14 mouse cellular contexts compared by ENCODE assay signal in the genomic region with DNA sequence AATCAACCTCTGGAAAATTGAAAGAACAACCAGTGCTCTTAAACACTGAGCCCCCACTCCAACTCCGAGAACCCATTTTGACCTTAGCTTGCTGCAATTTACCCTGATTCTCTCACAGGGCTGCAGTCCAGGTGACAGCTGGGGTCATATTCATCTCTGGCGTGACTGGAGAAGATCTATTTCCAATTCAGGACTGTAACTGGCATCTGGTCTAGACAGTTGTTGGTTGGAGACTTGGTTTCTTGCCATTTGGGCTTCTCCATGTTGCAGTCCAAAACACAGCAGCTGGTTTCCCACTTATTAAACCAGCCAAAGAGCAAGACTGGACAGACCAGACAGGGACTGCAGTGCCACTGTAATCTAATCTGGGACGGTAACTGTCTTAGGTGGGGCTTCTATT. TPM values are rescaled to one million over a fixed set of nuclear protein-coding genes. Genes with fewer than 3 reads are reported as not detected.
DNase-seq lines count a peak whose midpoint lies in the region; ATAC-seq lines count a peak whose summit lies in the region.
"Had no signal": no experiment of that assay in that cellular context is flagged by ENCODE, and none has a peak within 500 bp of the region (broad histone marks: within the 10 kb centered on the region; RNA-seq: fewer than 3 reads in every experiment).

No protein-coding gene starts in this region.

- intact Hi-C loops in gastrocnemius, postnatal 36 days (cut with DNase I), result no loop called here
- intact Hi-C loops in left cerebral cortex, postnatal 4 days (cut with DNase I), result no loop called here
- intact Hi-C loops in gastrocnemius, postnatal 14 days (cut with DNase I; ENCODE audit: low total_unique reads), result no loop called here

- peak; percentile 31 for DNase-seq in gastrocnemius, adult 18-20 months (ENCODE audit: low spot score)
- DNase-seq in gastrocnemius, postnatal 36 days, result no peak
- peak; percentile 29 for DNase-seq in left cerebral cortex, postnatal 4 days
- no peak for DNase-seq in left cerebral cortex, adult 18-20 months (ENCODE audit: low spot score in 2 of 2)
- DNase-seq in gastrocnemius, postnatal 14 days, result peak; percentile 36
- DNase-seq in B cell, adult 2 months, result no peak
- DNase-seq: adrenal gland, postnatal 14 days; cerebellum, adult 18-20 months; cerebellum, postnatal 25 days; heart, adult 2 months; kidney, adult 2 months had no signal

- ATAC-seq in erythroblast, adult 5-6 weeks (replicated peaks; ENCODE audit: low FRiP score, poor library complexity, severe bottlenecking), result no peak
- ATAC-seq: forebrain, embryonic 16.5 days; intestine, embryonic 16.5 days had no signal

RNA-seq across cellular contexts. Expression of gene Gmpr, which starts 47.1 kb away (rescaled TPM):
- 100 to 1,000 TPM; 180 to 190 TPM for total RNA-seq in gastrocnemius, adult 18-20 months (2021)
- total RNA-seq in gastrocnemius, postnatal 36 days (2021), result 100 to 1,000 TPM; 157 to 197 TPM
- 10 to 100 TPM; 16.2 to 17.5 TPM for total RNA-seq in left cerebral cortex, postnatal 4 days (2021)
- total RNA-seq in left cerebral cortex, adult 18-20 months (2021), result 10 to 100 TPM; 49.5 to 52.7 TPM
- 100 to 1,000 TPM; 135 to 147 TPM for total RNA-seq in gastrocnemius, postnatal 14 days (2021)
- 0.96 and 1.3 TPM in 2 replicates for total RNA-seq in erythroblast, adult 5-6 weeks (2015; ENCODE audit: low replicate concordance)
- total RNA-seq in erythroblast, adult 5-6 weeks (2017; ENCODE audit: low replicate concordance), result 2.4 and 4.6 TPM in 2 replicates

Comparison
In these comparisons a context has a peak if more than half of its experiments do, and no peak if none do; other contexts are left out.
1. DNase-seq: peak in gastrocnemius, adult 18-20 months (single experiment), left cerebral cortex, postnatal 4 days (single experiment) and gastrocnemius, postnatal 14 days (single experiment); none in gastrocnemius, postnatal 36 days (0 of 2), left cerebral cortex, adult 18-20 months (0 of 2) and B cell, adult 2 months (0 of 2).